Mouse (Mus musculus) testis, postnatal 10 days (tissue): ENCODE results near the gene Cmah.
A peak's percentile ranks its signal among the peaks of the same experiment; 100 is the strongest.

Experiments used
- DNase-seq: peaks from one replicate; pipeline ENCODE4 v3.0.0; 2021; ENCODE audit warnings: low spot score

Gene Cmah

DNA sequence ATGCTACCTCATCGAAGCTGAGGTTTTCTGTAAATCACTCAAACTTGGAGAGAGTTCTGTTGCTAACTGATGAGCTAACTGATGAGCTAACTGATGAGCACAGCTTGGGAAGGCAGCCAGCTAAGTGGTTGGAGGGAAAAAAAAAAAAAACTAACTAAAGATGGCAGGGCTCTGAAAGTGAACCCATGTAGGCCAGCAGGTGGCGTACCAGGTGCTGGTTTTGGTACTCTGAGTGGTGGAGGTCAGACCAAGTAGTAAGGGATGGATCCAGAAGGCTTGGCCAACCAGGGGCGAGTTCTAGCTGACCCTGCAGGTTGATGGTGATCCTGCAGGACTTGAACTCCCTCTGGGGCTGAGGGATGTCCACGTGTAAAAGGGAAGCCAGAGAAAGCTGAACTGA, 89.2 kb downstream of the Cmah start:
- peak; percentile 62 for DNase-seq

GRCm38 (mm10) chr13:24418024-24418423, 90.8 kb downstream of the Cmah start:
- no peak for DNase-seq

DNA sequence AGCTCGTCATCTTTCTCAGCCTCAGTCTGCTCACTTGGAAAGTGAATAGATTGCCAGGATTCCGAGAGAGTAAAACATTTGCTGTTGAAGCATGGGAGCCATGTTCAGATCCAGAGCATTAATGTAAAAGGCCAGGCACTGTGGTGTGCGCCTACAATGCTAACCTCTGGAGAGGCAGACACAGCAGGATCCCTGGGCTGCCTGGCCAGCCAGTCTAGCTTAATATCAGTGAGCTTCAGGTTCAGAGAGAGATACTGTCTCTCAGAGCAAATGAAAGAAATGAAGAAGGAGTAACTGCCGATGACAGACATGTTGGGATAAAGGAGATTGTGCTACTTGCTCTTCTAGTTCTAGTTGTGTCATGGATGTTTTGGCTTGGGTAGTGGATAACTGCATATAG, 91.6 kb downstream of the Cmah start:
- no peak for DNase-seq

GRCm38 (mm10) chr13:24419560-24420250, 92.5 kb downstream of the Cmah start:
- no peak for DNase-seq

DNA sequence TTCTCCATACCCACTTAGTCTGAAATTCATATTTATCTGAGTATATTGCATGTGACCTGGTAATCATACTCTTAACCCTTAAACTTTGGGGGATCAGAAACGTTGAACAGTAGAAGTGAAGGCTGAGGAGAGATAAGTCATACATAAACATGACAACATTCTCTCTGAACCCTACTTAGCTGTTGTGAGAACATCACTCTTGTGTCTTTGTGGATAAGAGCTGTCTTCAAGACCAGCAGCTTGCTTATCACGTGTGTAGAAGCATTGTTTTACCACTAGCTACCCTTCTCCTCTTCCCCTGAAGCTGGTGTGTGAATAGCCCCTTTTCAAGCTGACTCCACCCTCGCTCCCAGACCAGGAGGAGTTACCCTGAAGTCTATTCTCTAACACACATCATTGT, 94.8 kb downstream of the Cmah start:
- no peak for DNase-seq

DNA sequence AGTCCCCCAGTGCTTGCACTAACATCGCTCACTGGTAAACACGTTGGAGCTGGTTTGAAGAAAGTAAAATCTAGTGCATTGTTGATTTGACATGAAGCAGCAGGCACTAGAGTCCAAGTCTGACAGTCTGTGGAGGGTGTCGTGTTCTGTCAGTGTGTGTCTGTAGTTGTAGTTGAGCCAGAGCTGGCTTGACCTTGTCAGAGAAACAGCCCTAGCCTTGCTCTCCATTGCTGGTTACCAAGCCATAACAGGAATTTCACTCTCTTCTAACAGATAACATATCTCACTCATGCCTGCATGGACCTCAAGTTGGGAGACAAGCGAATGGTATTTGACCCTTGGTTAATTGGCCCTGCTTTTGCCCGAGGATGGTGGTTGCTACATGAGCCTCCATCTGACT, 103.0 kb downstream of the Cmah start:
- DNase-seq = no peak

GRCm38 (mm10) chr13:24431593-24431992, 104.4 kb downstream of the Cmah start:
- no peak for DNase-seq

- DNase-seq = no peak
Measured at GRCm38 (mm10) chr13:24442272-24442671, 115.1 kb downstream of the Cmah start.

- DNase-seq = no peak
Measured at GRCm38 (mm10) chr13:24443763-24444347, 116.7 kb downstream of the Cmah start.

DNA sequence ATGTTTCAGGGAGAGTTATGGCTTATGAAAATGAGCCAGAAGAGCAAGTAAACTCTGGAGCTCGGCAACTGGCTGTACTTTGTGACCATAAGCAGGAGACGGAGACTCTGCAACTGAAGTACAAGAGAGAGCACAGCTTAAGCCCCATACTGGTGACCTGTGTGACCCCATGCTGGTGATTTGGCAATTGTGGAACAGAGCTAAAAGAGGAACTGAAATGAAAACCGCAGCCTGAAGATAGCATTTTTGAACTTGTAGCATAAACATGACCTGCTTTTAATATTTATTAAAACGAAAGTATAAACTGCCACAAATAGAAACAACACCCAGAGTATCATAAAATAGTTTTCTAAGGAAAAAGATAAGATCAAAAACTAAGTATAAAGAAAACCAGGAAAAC, 117.5 kb downstream of the Cmah start:
- DNase-seq = no peak

- DNase-seq = no peak
Measured at GRCm38 (mm10) chr13:24445166-24445565, 118.0 kb downstream of the Cmah start.

- DNase-seq = no peak
Measured at GRCm38 (mm10) chr13:24446081-24446480, 118.9 kb downstream of the Cmah start.

- no peak for DNase-seq
Measured at GRCm38 (mm10) chr13:24447043-24447442, 119.8 kb downstream of the Cmah start.

DNA sequence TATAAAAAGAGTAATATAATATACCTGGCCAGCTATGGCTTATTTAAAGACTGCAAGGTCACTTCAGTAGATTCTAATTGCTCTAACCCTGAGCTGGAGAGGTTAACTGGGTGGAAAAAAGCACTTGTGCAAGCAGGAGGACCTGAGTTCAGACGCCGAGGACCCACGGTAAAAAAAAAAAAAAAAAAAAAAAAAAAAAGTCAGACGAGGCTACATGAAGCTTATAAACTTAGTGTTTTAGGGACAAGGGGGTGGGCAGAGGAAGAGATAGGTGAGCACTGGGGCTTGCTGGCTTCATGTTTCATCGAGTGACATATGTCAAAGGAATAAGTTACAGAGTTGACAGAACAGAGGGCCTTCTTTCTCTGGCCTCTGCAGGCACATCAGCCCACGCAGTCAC, 121.4 kb downstream of the Cmah start:
- no peak for DNase-seq

DNA sequence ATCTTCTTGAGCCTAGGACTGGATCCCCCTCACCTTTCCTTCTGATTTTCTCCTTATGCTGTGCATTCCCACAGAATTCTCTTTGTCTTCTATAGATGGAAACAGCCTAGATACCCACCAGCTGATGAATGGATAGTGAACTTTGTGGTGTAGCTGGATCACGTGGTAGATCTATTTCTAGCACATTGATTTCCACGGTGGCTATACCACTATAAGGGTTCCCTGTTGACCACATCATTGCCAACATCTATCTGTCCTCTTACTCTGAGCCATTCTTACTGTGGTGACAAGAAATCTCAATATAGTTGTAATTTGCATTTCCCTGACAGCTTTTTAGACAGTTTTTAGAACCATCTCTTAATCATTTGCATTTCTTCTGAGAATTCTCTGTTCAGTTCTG, 124.3 kb downstream of the Cmah start:
- DNase-seq = no peak

DNA sequence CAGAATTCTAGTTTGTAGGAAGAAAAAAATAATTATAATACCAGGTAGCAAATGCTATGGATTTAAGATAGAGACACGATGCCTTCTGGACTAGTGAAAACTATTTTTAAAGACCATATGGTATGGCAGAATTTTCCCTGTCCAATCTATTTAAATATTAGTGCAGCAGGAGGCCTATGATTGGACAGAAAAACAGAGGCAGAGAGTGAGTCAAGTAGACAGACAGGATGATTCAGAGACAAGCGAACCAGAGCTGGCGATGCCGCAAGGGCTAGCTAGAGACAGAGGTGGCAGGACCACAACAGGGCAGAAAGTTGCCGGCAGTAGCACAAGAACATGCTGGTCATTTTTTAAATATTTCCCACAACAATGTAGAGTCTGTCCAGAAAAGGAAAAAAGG, 126.5 kb downstream of the Cmah start:
- no peak for DNase-seq

DNA sequence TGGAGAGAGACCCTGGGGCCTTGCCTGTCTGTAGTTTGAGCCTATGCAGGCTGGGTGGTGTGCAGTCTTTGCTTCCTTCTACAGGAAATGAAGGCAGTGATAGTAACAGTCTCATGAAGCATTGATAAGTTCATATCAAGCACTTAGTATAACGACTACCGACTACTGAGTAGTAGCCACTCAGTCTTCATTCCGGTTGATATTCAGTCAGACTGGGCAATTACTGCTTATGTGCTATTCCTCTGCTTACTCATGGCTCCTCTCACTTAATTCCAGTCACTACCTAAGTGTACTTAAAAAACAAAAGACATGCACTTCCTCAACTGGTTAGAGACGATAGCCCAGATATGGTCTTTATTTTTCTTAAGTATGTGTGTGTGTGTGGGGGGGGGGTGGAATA, 129.2 kb downstream of the Cmah start:
- no peak for DNase-seq

GRCm38 (mm10) chr13:24460517-24460916, 133.3 kb downstream of the Cmah start:
- DNase-seq = no peak

DNA sequence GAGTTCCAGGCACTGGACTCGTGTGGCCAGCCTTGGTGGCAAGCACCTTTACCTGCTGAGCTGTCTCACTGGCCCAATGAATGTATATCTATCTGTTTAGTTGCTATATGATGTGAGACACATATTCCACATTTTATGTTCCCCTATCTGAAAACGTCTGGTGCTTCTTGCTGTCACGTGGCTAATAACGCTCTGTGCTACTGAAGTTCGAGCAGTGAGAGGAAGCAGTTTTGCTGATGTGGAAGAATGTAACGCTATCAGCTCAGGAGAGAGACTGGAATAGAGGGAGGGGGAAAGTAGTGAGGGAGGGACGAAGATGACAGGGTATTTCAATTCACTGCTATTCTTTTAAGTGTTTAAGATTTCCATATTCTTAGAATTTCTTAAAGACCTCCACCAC, 136.6 kb downstream of the Cmah start:
- DNase-seq = no peak

GRCm38 (mm10) chr13:24466027-24466426, 138.8 kb downstream of the Cmah start:
- no peak for DNase-seq

DNA sequence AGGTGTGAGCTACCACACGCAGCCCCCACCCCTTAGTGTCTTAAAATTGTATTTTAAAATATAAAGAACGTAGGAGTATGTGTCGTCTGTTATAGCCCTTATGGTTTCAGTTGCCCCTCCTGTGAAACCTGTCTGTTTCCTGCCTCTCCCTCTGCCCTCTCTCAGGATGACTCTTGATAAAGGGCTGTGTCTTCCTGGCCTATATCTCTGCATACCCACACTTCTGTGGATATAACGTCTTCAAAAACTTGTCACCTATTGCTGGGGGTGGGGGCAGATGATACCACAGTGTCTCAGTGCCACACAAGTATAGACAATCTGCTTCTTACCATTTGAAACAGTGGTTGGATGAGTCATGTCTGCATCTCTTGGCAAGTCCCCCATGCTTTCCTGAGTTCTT, 140.6 kb downstream of the Cmah start:
- DNase-seq = no peak

DNA sequence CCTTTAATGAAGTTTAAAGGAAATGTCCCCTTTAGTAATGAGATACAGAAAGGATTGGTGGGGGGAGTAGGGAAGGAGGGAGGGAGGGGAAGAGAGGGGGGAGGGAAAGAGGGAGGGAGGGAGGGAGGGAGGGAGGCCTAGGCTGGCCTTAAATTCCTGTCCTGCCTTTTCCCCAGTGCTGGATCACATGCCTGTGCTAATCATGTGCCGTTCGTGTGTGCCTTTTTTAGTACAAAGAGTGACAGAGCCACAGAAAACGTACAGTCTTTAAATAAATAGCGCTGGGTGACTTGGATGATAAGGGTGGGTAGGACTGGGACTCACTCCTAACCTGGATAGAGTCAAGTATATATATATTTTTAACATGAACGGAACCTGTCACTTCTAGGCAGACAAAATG, 150.4 kb downstream of the Cmah start:
- no peak for DNase-seq

DNA sequence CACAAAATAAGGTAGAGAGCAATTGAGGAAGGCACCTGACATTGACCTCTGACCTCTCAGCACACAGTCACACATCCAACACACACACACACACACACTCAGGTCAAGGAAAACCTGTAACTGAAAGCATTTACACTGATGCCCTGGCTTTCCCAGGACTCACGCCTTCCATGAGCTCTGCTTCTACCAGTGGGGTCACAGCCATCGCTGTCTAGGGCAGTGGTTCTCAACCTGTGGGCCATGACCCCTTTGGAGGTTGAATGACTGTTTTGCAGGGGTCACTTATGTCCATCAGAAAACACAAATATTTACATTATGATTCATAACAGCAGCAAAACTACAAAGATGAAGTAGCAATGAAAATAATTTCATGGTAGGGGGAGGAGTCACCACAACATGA, 152.3 kb downstream of the Cmah start:
- no peak for DNase-seq

DNA sequence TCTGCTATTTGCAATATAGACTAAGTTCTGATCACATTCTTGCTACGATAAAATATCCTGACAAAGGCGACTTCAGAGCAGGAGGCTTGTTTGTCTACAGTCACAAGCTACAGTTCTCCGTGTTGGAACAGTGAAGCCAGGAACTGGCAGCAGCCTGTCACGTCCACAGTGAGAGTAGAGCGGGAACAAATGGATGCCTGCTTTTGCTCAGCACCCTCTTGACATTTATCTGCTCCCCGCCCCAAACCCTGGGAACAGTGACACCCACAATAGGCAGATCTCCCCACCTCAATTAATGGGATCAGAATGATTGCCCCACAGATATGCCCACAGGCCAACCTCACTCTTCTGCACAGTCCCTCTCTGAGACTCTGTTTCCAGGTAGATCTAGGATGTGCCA, 153.6 kb downstream of the Cmah start:
- DNase-seq = no peak
